Mouse (Mus musculus) frontal cortex, postnatal 36 days (tissue): Measurements from ENCODE around the gene Frat1.

Experiments
- DNase-seq, 2 experiments: peaks; one replicate each; pipeline ENCODE4 v3.0.0; 2022; ENCODE audit warnings: low spot score in 2 of 2

The Frat1 gene

GRCm38 (mm10) chr19:41816410-41816809, 13.4 kb upstream of the Frat1 start:
- no peak for DNase-seq

GRCm38 (mm10) chr19:41816915-41817314, 12.9 kb upstream of the Frat1 start:
- DNase-seq: no peak

GRCm38 (mm10) chr19:41817325-41817724, 12.4 kb upstream of the Frat1 start:
- no peak for DNase-seq

GRCm38 (mm10) chr19:41818749-41819148, 11.0 kb upstream of the Frat1 start:
- DNase-seq: no peak

- DNase-seq: no peak
Observed at GRCm38 (mm10) chr19:41821436-41821835, 8.3 kb upstream of the Frat1 start.

- DNase-seq: no peak
Observed at GRCm38 (mm10) chr19:41822589-41822988, 7.2 kb upstream of the Frat1 start.

- DNase-seq: no peak
Observed at GRCm38 (mm10) chr19:41824950-41825349, 4.8 kb upstream of the Frat1 start.

- no peak for DNase-seq
Observed at GRCm38 (mm10) chr19:41826529-41826928, 3.2 kb upstream of the Frat1 start.

GRCm38 (mm10) chr19:41828941-41829340, 829 bp upstream of the Frat1 start:
- DNase-seq: no peak

GRCm38 (mm10) chr19:41830106-41831031, 599 bp downstream of the Frat1 start:
- DNase-seq: peak; percentile 58 to 60

GRCm38 (mm10) chr19:41831101-41831570, 1.4 kb downstream of the Frat1 start:
- DNase-seq: peak in 1 of 2 experiments; percentile 30

GRCm38 (mm10) chr19:41831718-41832391, 2.1 kb downstream of the Frat1 start:
- no peak for DNase-seq

GRCm38 (mm10) chr19:41832501-41833201, 2.9 kb downstream of the Frat1 start:
- DNase-seq: peak in 1 of 2 experiments; percentile 5

- no peak for DNase-seq
Observed at GRCm38 (mm10) chr19:41835407-41835806, 5.6 kb downstream of the Frat1 start.

GRCm38 (mm10) chr19:41835816-41836215, 6.0 kb downstream of the Frat1 start:
- peak in 1 of 2 experiments; percentile 19 for DNase-seq

- no peak for DNase-seq
Observed at GRCm38 (mm10) chr19:41836719-41837118, 6.9 kb downstream of the Frat1 start.

- no peak for DNase-seq
Observed at GRCm38 (mm10) chr19:41837194-41837916, 7.6 kb downstream of the Frat1 start.

- no peak for DNase-seq
Observed at GRCm38 (mm10) chr19:41837917-41838261, 8.1 kb downstream of the Frat1 start.

GRCm38 (mm10) chr19:41838808-41839207, 9.0 kb downstream of the Frat1 start:
- DNase-seq: no peak

- no peak for DNase-seq
Observed at GRCm38 (mm10) chr19:41839685-41840084, 9.9 kb downstream of the Frat1 start.

- no peak for DNase-seq
Observed at GRCm38 (mm10) chr19:41841105-41841750, 11.5 kb downstream of the Frat1 start.
